In genomic region chr8:47713171-47713663, GRCm38 (mm10) we compare ENCODE assay signal across 8 mouse cellular contexts. TPM values are rescaled to one million over a fixed set of nuclear protein-coding genes. Genes with fewer than 3 reads are reported as not detected.
DNase-seq lines count a peak whose midpoint lies in the region; ATAC-seq and TF ChIP-seq lines count a peak whose summit lies in the region.

No protein-coding gene starts in this region.

- DNase-seq in adrenal gland, postnatal 25 days = peak; percentile 44
- DNase-seq in adrenal gland, adult (ENCODE audit: inconsistent age in 2 of 2, low spot score in 1 of 2) = no peak
- DNase-seq in testis, postnatal 14 days (ENCODE audit: low spot score) = no peak
- DNase-seq in limb, embryonic 14.5 days (ENCODE audit: low spot score) = peak; percentile 30
- peak; percentile 65 to 74 for DNase-seq in thymus, postnatal 36 days

- H3K4me2 ChIP-seq in heart, embryonic 16.5 days (ENCODE audit: low read depth, low read length) = peak overlapping the region; percentile 77
- H3K4me2 ChIP-seq in limb, embryonic 14.5 days (replicated peaks; ENCODE audit: low read depth, low read length, severe bottlenecking) = peak overlapping the region; percentile 77
- H3K4me2 ChIP-seq in midbrain, embryonic 15.5 days = peak overlapping the region; percentile 79

- H3K4me3 ChIP-seq in testis, adult 2 months (ENCODE audit: control insufficient read depth, low read depth, low read length) = peak overlapping the region; percentile 96
- peak overlapping the region; percentile 77 for H3K4me3 ChIP-seq in heart, embryonic 16.5 days (ENCODE audit: low read length)
- H3K4me3 ChIP-seq in limb, embryonic 14.5 days (replicated peaks; ENCODE audit: low read length) = peak overlapping the region; percentile 96
- H3K4me3 ChIP-seq in midbrain, embryonic 15.5 days = peak overlapping the region; percentile 99

- WGBS in heart, embryonic 16.5 days = under 1% methylated on average over 44 of the region's 44 CpGs
- WGBS in limb, embryonic 14.5 days = under 1% methylated on average over 43 of the region's 44 CpGs
- WGBS in midbrain, embryonic 15.5 days = 0% methylated on average over 44 of the region's 44 CpGs

- peaks cover 7% of the 10 kb centered on the region for H3K4me1 ChIP-seq in testis, adult 2 months (ENCODE audit: control insufficient read depth, insufficient read depth, low read length)
- peaks cover 3% of the 10 kb centered on the region; the same call in 1 of the 2 replicates for H3K4me1 ChIP-seq in heart, embryonic 16.5 days (ENCODE audit: control insufficient read depth, insufficient read depth, low read length)
- peaks cover 3% of the 10 kb centered on the region; the same call in 1 of the 2 replicates for H3K4me1 ChIP-seq in limb, embryonic 14.5 days (ENCODE audit: control insufficient read depth, insufficient read depth, low read length)
- peaks cover 27% of the 10 kb centered on the region for H3K4me1 ChIP-seq in midbrain, embryonic 15.5 days

- no peaks in the 10 kb centered on the region for H3K27me3 ChIP-seq in testis, adult 2 months (ENCODE audit: control insufficient read depth, insufficient read depth, low read length)
- no peaks in the 10 kb centered on the region for H3K27me3 ChIP-seq in heart, embryonic 16.5 days (ENCODE audit: control insufficient read depth, insufficient read depth, low read length)
- no peaks in the 10 kb centered on the region for H3K27me3 ChIP-seq in limb, embryonic 14.5 days (ENCODE audit: control insufficient read depth, insufficient read depth, low read length)
- no peaks in the 10 kb centered on the region for H3K27me3 ChIP-seq in midbrain, embryonic 15.5 days (replicated peaks)

- TF ChIP-seq POLR2A in testis, adult 2 months (IDR thresholded peaks at IDR 0.05; ENCODE audit: control insufficient read depth, low read depth, low read length) = no peak
- no peak for TF ChIP-seq POLR2A in limb, embryonic 14.5 days (IDR thresholded peaks at IDR 0.05; ENCODE audit: borderline replicate concordance, extremely low read depth, insufficient read depth, insufficient read length)

- H3K9ac ChIP-seq in heart, embryonic 16.5 days (ENCODE audit: low read length) = peak overlapping the region; percentile 79
- H3K9ac ChIP-seq in limb, embryonic 14.5 days (ENCODE audit: low read depth, low read length, severe bottlenecking) = peak overlapping the region; percentile 83
- H3K9ac ChIP-seq in midbrain, embryonic 15.5 days = peak overlapping the region; percentile 81

- no peaks in the 10 kb centered on the region for H3K9me3 ChIP-seq in heart, embryonic 16.5 days (replicated peaks; ENCODE audit: control insufficient read depth, low read length)
- no peaks in the 10 kb centered on the region for H3K9me3 ChIP-seq in limb, embryonic 14.5 days (ENCODE audit: control insufficient read depth, low read length)
- no peaks in the 10 kb centered on the region for H3K9me3 ChIP-seq in midbrain, embryonic 15.5 days

- no peak for TF ChIP-seq CTCF in testis, adult 2 months (IDR thresholded peaks at IDR 0.05; ENCODE audit: control insufficient read depth, insufficient read depth, insufficient replicate concordance, low read depth, low read length)

- H3K36me3 ChIP-seq in testis, adult 2 months (ENCODE audit: control insufficient read depth, insufficient read depth, low read length) = peaks cover 10% of the 10 kb centered on the region
- peaks cover 18% of the 10 kb centered on the region for H3K36me3 ChIP-seq in heart, embryonic 16.5 days (ENCODE audit: control insufficient read depth, insufficient read depth)
- H3K36me3 ChIP-seq in limb, embryonic 14.5 days (ENCODE audit: control insufficient read depth, insufficient read depth, low read length) = peaks cover 24% of the 10 kb centered on the region
- peaks cover 19% of the 10 kb centered on the region for H3K36me3 ChIP-seq in midbrain, embryonic 15.5 days (replicated peaks)

- peak; percentile 21 for ATAC-seq in heart, embryonic 16.5 days (replicated peaks; ENCODE audit: extremely low read depth, insufficient read depth, low FRiP score)
- ATAC-seq in limb, embryonic 14.5 days (ENCODE audit: low FRiP score, low read depth) = peak; percentile 20
- peak; percentile 71 for ATAC-seq in midbrain, embryonic 15.5 days (replicated peaks)

- peak overlapping the region; percentile 96 for H3K27ac ChIP-seq in testis, adult 2 months (ENCODE audit: control insufficient read depth, insufficient read depth, low read depth, low read length)
- peak overlapping the region; percentile 98 for H3K27ac ChIP-seq in heart, embryonic 16.5 days (ENCODE audit: low read length)
- peak overlapping the region; percentile 94 for H3K27ac ChIP-seq in limb, embryonic 14.5 days (replicated peaks; ENCODE audit: low read depth, low read length)
- H3K27ac ChIP-seq in midbrain, embryonic 15.5 days = peak overlapping the region; percentile 91

RNA-seq across cellular contexts. Expression of gene Cdkn2aip, which starts 0.5 kb away (rescaled TPM):
- total RNA-seq in adrenal gland, postnatal 25 days (2021) = 10.9 and 17.2 TPM in 2 replicates
- polyA plus RNA-seq in testis, adult 2 months (2012; rRNA removed) = 39.7 and 40.1 TPM in 2 replicates
- polyA plus RNA-seq in heart, embryonic 16.5 days (2015; fragmentation: Nextera tagmentation; extraction: Ambion mirVana) = 15.5 and 17.2 TPM in 2 replicates
- 11.6 and 13.5 TPM in 2 replicates for polyA plus RNA-seq in limb, embryonic 14.5 days (2012; rRNA removed)
- 22.3 and 25.9 TPM in 2 replicates for polyA plus RNA-seq in limb, embryonic 14.5 days (2014; fragmentation: Nextera tagmentation; extraction: Ambion mirVana)
- polyA plus RNA-seq in midbrain, embryonic 15.5 days (2015; fragmentation: Nextera tagmentation; extraction: Ambion mirVana) = 35.1 and 35.8 TPM in 2 replicates

RNA-seq across cellular contexts. Expression of gene Ing2, which starts 37.9 kb away (rescaled TPM):
- 26.8 and 28.9 TPM in 2 replicates for total RNA-seq in adrenal gland, postnatal 25 days (2021)
- 11.7 and 16.6 TPM in 2 replicates for polyA plus RNA-seq in testis, adult 2 months (2012; rRNA removed)
- 7.2 and 8.3 TPM in 2 replicates for polyA plus RNA-seq in heart, embryonic 16.5 days (2015; fragmentation: Nextera tagmentation; extraction: Ambion mirVana)
- 9.0 and 19.8 TPM in 2 replicates for polyA plus RNA-seq in limb, embryonic 14.5 days (2012; rRNA removed)
- polyA plus RNA-seq in limb, embryonic 14.5 days (2014; fragmentation: Nextera tagmentation; extraction: Ambion mirVana) = 12.1 and 13.2 TPM in 2 replicates
- polyA plus RNA-seq in midbrain, embryonic 15.5 days (2015; fragmentation: Nextera tagmentation; extraction: Ambion mirVana) = 6.1 and 6.2 TPM in 2 replicates

Comparison
In these comparisons a context has a peak if more than half of its experiments do, and no peak if none do; other contexts are left out.
1. DNase-seq: peak in adrenal gland, postnatal 25 days (single experiment), limb, embryonic 14.5 days (single experiment) and thymus, postnatal 36 days (2 of 2); none in adrenal gland, adult (0 of 2) and testis, postnatal 14 days (single experiment).
2. ATAC-seq: peak in every context shown above with its lines; median percentile 71 in midbrain, embryonic 15.5 days; 21 in heart, embryonic 16.5 days; 20 in limb, embryonic 14.5 days.
3. Peak in every context shown above with its lines, with median percentiles within 50 percentile points of each other: H3K27ac ChIP-seq, H3K4me3 ChIP-seq, H3K4me2 ChIP-seq and H3K9ac ChIP-seq.